Mouse (Mus musculus) lung, postnatal 0 days (tissue): ENCODE measurements around the gene Nup107. TPM values are rescaled to one million over a fixed set of nuclear protein-coding genes. Genes with fewer than 3 reads are reported as not detected.

Source experiments
- ATAC-seq: fragments of 200-750 bp; cut with Nextera tagmentation; 2 replicates; pipeline ENCODE4 v1.8.0; 2017; ENCODE audit warnings: moderate library complexity
- DNase-seq: peaks from one replicate; pipeline ENCODE4 v3.0.0-alpha.2; 2016; ENCODE audit warnings: low spot score
- H3K27ac ChIP-seq: fragments of 300-500 bp; sonication (generic); 2 replicates; pipeline ENCODE4 v1.5.1; 2014; ENCODE audit warnings: antibody characterized with exemption, mild to moderate bottlenecking, low read length, mixed read lengths
- H3K27me3 ChIP-seq: fragments of 300-500 bp; sonication (generic); replicated peaks from 2 replicates; pipeline ENCODE4 v1.6.1; 2014; ENCODE audit warnings: low read length, mixed read lengths; ENCODE audit not compliant: insufficient read depth
- H3K36me3 ChIP-seq: fragments of 300-500 bp; sonication (generic); 2 replicates; pipeline ENCODE4 v1.6.1; 2014; ENCODE audit warnings: low read length, mixed read lengths; ENCODE audit not compliant: insufficient read depth
- H3K4me1 ChIP-seq: fragments of 300-500 bp; sonication (generic); 2 replicates; pipeline ENCODE4 v1.6.1; 2014; ENCODE audit warnings: antibody characterized with exemption, low read depth, low read length, mixed read lengths; ENCODE audit not compliant: insufficient read depth
- H3K4me2 ChIP-seq: fragments of 300-500 bp; sonication (generic); replicated peaks from 2 replicates; pipeline ENCODE4 v1.6.1; 2014; ENCODE audit warnings: low read depth, mild to moderate bottlenecking, low read length, moderate library complexity, mixed read lengths
- H3K4me3 ChIP-seq: fragments of 300-500 bp; sonication (generic); 2 replicates; pipeline ENCODE4 v1.5.1; 2014; ENCODE audit warnings: low read depth, low read length
- H3K9ac ChIP-seq: fragments of 300-500 bp; sonication (generic); replicated peaks from 2 replicates; pipeline ENCODE4 v1.6.1; 2014; ENCODE audit warnings: low read depth, mild to moderate bottlenecking
- H3K9me3 ChIP-seq: fragments of 300-500 bp; sonication (generic); 2 replicates; pipeline ENCODE4 v1.6.1; 2016; ENCODE audit warnings: low read length, mixed read lengths
- CTCF ChIP-seq: IDR thresholded peaks from 2 replicates; pipeline ENCODE4 v1.5.1; 2016; ENCODE audit warnings: antibody characterized with exemption, mild to moderate bottlenecking
- EP300 ChIP-seq: IDR thresholded peaks from 2 replicates; pipeline ENCODE4 v1.6.1; 2016; ENCODE audit warnings: antibody characterized with exemption, mild to moderate bottlenecking, control low read depth
- whole genome bisulfite sequencing: fragments of 180-500 bp; shearing (Covaris S2); extraction: QIAGEN DNeasy Blood & Tissue Kit; methylation state at CpG from one replicate; pipeline ENCODE4 v1.1.7; 2014; 5-methylcytosine and 5-hydroxymethylcytosine counted together
- polyA plus RNA-seq: library from polyadenylated mRNA; unstranded; fragments of >200 nt; fragmentation: Nextera tagmentation; extraction: Ambion mirVana; gene quantifications from 2 replicates; pipeline ENCODE4 v1.2.1, GENCODE M21; 2015

Gene Nup107
- polyA plus RNA-seq, 1 experiment from 2014 or later = 15.2 TPM

DNA sequence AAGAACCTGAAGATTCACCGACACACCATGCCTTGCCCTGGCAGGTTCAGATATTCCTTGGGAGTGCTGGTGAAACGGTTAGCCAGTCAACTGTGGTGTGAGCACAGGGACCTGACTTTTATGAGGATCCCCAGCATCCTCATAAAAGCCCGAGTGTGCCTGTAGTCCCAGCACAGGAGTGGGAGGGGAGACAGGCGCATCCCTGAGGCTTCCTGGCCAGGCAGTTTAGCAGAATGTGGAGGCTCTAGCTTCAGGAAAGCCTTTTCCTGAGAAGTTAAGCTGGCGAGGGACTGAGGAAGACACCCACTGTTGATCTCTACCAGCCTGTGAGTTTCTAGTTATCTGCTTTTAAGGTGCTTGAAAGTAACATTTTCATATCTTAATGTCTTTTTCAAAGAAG lies 42.9 kb upstream of the Nup107 start:
- 67% methylated on average over 5 of the region's 5 CpGs for WGBS

DNA sequence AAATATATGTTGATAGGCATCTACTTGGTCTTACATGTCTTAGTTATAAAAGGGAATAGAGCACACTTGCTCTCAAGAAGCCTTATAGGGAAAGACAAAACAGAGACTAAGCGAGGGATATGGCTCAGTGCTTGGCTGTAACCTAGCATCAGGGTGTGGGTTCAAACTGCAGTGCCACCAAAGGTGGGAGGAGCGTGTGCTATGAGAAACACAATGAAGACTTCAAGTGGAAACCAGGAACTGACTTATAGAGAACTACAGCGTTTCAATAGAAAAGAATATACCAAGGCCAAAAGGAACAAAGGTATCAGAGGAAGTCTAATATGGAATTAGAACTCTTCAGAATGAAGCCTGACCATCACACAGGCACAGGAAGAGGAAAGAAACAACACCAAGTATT lies 38.3 kb upstream of the Nup107 start:
- Histone ChIP-seq H3K9me3 (no peaks in the 10 kb centered on the region), H3K4me3 (no peak overlapping the region), H3K36me3 (no peaks in the 10 kb centered on the region), H3K27me3 (no peaks in the 10 kb centered on the region), H3K27ac (no peak overlapping the region), H3K4me2 (no peak overlapping the region), H3K4me1 (peaks cover 17% of the 10 kb centered on the region), H3K9ac (no peak overlapping the region)
- no peak for ATAC-seq
- no peak for DNase-seq
- WGBS = 68% methylated on average over 3 of the region's 3 CpGs
- TF ChIP-seq EP300 (no peak), CTCF (no peak)

More for the DNA sequence above, 42.9 kb upstream of the Nup107 start:
- DNase-seq (no peak), ATAC-seq (no peak)
- Histone ChIP-seq H3K36me3 (no peaks in the 10 kb centered on the region), H3K9ac (no peak overlapping the region), H3K4me2 (no peak overlapping the region), H3K4me3 (no peak overlapping the region), H3K27ac (no peak overlapping the region), H3K9me3 (no peaks in the 10 kb centered on the region), H3K4me1 (peaks cover 5% of the 10 kb centered on the region), H3K27me3 (no peaks in the 10 kb centered on the region)
- no peak for TF ChIP-seq EP300
- TF ChIP-seq CTCF = no peak

DNA sequence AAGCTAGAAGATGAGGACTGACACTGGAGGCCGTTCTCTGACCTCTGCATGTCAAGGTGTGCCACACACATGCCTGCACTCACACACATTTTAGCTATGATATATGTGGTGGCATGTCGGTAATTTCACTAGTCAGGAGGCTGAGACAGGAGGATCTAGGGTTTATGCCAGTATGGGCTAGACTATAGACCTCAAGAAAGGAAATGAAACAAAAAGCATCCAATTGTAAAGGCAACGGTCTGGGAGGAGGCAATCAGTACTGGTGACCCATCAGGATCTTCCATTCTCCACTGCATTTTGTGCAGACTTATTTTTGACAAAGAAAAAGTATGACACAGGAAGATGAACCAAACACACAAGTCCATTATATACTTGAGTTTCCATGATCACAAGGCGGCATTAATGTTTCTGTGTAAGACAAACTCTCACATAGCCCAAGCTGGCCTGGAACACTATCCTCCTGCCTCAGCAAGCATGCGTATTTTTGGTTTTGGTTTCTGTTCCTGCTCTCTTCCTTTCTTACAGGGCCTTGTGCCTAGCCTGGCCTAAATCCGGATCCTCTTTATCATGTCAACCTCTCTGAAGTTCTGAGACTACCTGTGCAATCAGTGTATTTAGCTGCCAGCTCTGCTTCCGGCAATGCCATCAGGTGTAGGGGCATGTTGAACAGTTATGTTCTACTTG lies 37.1 kb upstream of the Nup107 start:
- Histone ChIP-seq H3K27me3 (no peaks in the 10 kb centered on the region), H3K4me2 (no peak overlapping the region), H3K4me3 (no peak overlapping the region), H3K27ac (no peak overlapping the region), H3K36me3 (no peaks in the 10 kb centered on the region), H3K4me1 (peaks cover 14% of the 10 kb centered on the region), H3K9me3 (no peaks in the 10 kb centered on the region), H3K9ac (no peak overlapping the region)
- WGBS = 90% methylated on average over 7 of the region's 7 CpGs
- TF ChIP-seq EP300 (no peak), CTCF (no peak)
- ATAC-seq = no peak
- no peak for DNase-seq

DNA sequence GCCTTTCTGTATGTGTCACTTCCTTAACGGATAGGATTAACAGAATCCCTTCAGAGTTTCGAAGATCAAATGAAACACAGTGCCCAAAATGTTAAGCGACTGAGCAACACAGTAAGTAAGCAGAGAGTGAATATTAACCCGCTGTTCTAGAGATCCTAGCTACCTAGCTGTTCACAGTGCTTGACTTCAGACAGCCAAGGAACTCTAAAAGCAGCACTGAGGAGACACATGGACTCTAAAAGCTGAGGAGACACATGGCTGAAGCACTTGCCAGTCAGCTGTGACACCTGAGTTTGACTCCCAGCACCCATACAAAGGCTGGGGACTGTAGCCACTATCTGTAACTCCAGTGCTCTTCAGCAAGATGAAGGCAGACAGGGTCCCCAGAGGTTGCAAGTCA lies 36.5 kb upstream of the Nup107 start:
- DNase-seq (no peak), ATAC-seq (no peak)
- WGBS = 65% methylated on average over 4 of the region's 4 CpGs
- no peak overlapping the region for H3K9ac ChIP-seq
- H3K4me3 ChIP-seq = no peak overlapping the region
- no peak for TF ChIP-seq CTCF
- no peak overlapping the region for H3K27ac ChIP-seq
- no peak overlapping the region for H3K4me2 ChIP-seq
- H3K27me3 ChIP-seq = no peaks in the 10 kb centered on the region
- no peaks in the 10 kb centered on the region for H3K9me3 ChIP-seq
- H3K4me1 ChIP-seq = peaks cover 12% of the 10 kb centered on the region
- no peaks in the 10 kb centered on the region for H3K36me3 ChIP-seq

DNA sequence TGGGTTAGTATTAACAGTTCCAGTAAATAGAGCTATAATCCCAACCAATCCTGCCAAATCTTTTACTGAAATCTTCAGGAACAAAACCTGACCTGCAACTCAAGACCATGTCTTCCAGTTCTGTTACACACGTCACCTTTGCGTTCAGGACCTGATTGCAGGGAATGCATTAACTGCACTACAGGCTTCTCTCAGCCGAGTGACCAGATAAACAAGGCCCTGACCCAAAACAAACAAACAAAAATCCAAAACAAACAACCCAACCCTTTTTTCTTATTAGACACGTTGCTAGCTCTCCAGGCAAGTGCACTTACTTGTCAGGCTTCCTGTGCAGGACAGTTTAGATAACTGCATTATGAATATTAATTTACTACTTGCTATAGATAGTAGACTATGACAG lies 36.0 kb upstream of the Nup107 start:
- no peak for ATAC-seq

DNA sequence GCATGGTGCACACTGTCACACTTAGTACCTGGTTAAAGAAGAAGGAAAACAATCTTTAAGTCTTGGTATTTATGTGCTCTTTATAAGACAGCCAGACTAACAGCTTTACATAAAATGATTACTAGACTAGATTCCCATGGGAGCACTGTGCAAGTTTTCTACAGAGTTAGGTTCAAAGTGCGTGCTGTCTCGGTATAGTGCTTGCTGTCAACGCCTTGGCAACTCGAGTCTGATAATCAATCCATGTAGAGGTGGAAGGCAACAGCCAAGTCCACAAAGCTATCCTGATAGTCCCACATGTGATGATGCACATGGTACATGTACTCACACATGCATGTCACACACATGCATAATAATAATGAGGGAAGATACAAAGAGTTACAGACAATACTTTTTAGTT lies 32.1 kb upstream of the Nup107 start:
- Histone ChIP-seq H3K36me3 (peaks cover 21% of the 10 kb centered on the region; the same call in 1 of the 2 replicates), H3K27me3 (no peaks in the 10 kb centered on the region), H3K9me3 (no peaks in the 10 kb centered on the region), H3K9ac (no peak overlapping the region), H3K4me1 (peaks cover 12% of the 10 kb centered on the region), H3K4me3 (no peak overlapping the region), H3K27ac (no peak overlapping the region), H3K4me2 (no peak overlapping the region)
- DNase-seq (no peak), ATAC-seq (no peak)
- WGBS = 59% methylated on average over 4 of the region's 4 CpGs
- no peak for TF ChIP-seq EP300
- TF ChIP-seq CTCF = no peak

More for the DNA sequence above, 36.0 kb upstream of the Nup107 start:
- Histone ChIP-seq H3K27me3 (no peaks in the 10 kb centered on the region), H3K4me3 (no peak overlapping the region), H3K36me3 (0 out of 2 replicates have a peak, but pooled peaks cover 2% of the 10 kb centered on the region), H3K9me3 (no peaks in the 10 kb centered on the region), H3K27ac (0 out of 2 replicates have a peak overlapping the region, but pooled peaks have one; percentile 20), H3K4me1 (peaks cover 12% of the 10 kb centered on the region), H3K4me2 (no peak overlapping the region), H3K9ac (no peak overlapping the region)
- TF ChIP-seq CTCF (no peak), EP300 (no peak)
- 35% methylated on average over 4 of the region's 4 CpGs for WGBS
- DNase-seq = no peak
